Mouse (Mus musculus) lung, postnatal 0 days (tissue): Measurements from ENCODE around the gene Lrmda.

Experiments
- CTCF ChIP-seq: IDR thresholded peaks from 2 replicates; pipeline ENCODE4 v1.5.1; 2016; ENCODE audit warnings: antibody characterized with exemption, mild to moderate bottlenecking
- EP300 ChIP-seq: IDR thresholded peaks from 2 replicates; pipeline ENCODE4 v1.6.1; 2016; ENCODE audit warnings: antibody characterized with exemption, mild to moderate bottlenecking, control low read depth

- TF ChIP-seq CTCF = no peak
- no peak for TF ChIP-seq EP300
These were observed 780.5 kb downstream of the Lrmda start for GRCm38 (mm10) chr14:22800020-22800419.
